Mouse (Mus musculus): ENCODE data around the gene Elf5.
A peak's percentile ranks its signal among the peaks of the same experiment; 100 is the strongest.

The Elf5 gene

GRCm38 (mm10) chr2:103478326-103478725 is 66.8 kb downstream of the Elf5 start:
- no peak for DNase-seq

DNA sequence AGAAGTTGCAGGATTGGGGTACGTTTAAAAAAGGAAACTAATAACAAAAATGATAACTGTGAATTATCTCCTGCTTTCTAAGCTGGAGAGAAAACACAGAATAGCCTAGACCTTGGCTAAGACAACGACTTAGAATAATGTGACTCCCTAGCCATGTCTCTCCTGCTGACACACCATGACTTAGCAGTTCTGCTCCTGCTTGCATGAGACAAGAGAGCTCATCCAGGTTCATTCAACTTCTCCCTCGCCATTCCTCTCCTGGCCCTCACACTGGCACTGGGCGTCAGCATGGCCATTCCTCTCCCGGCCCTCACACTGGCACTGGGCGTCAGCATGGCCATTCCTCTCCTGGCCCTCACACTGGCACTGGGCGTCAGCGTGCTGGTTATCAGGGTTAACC is 68.8 kb downstream of the Elf5 start:
- no peak for DNase-seq

GRCm38 (mm10) chr2:103480871-103481270 is 69.4 kb downstream of the Elf5 start:
- no peak for DNase-seq

DNA sequence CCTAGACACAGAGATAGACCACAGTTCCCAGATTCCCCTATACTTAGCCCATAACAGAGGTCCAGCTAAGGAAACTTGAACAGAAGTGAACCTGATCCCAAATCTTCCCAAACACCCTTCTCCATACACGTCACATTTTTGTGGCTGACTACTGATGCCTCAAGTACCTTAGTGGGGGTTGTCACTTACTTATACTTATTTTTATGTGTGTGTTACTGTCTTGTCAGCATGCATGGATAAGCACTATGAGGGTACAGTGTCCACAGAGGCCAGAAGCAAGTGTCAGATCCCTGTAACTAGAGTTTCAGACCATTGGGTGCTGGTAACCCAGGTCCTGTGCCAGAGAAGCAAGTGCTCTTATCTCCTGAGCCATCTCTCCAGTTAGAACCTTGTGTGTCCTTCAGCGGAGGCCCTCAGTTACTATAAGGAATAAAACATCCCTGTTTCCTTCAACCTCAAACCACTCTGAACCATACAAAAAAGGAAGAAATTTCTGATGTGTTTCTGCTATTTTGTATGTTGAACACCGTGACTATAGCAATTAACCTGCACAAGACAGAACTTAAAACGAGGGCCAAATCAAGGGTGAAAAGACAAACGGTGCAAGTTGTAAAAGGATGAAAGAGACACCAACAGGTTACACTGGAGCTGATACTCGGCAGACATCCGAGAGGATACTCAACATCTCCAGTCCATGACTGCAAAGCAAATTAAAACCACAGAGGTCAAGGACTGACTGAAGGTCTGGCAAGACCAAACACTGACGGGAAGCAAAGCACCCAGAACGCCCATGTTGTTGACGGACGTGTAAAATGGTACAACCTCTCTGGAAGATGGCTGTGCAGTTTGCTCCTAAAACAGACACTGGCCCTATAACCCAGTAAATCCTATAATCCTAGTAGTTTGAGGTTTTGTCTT is 70.1 kb downstream of the Elf5 start:
- DNase-seq = no peak

GRCm38 (mm10) chr2:103483289-103483985 is 71.9 kb downstream of the Elf5 start:
- no peak for DNase-seq

GRCm38 (mm10) chr2:103483986-103484520 is 72.6 kb downstream of the Elf5 start:
- DNase-seq = no peak

DNA sequence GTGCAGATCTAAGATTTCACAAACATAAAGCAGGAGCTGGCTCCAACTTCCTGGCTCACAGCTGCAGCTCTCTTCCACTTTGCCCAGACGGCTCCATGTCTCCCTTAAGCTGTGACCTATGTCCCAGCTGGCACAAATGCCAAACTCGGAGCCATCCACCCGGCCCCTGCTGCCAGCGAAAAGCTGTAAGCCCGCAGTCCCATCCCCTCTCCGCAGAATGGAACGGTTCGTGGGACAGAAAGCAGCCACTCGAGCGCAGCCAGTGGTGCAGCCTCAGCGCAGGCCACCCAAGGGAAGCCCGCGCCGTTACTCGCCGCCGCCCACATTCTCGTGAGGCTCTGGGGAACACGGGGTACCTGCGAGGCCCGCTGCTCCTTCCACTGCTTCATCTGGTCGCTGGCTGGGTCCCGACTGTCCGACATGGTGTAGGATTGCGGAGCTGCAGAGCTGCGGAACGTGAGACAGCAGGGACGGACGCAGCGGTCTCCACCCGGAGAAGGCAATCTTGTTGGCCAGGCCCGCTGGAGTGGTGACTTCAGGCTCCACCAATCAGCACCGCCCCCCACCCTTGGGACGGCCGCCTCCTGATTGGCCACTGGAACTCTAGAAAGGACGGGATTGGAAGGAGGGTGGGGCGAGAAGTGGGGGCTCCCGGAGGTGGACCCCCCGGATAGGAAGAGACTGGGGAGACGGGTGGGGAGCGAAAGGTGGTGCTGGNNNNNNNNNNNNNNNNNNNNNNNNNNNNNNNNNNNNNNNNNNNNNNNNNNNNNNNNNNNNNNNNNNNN is 73.3 kb downstream of the Elf5 start, which contains the start of gene Cat:
TSS of gene Cat (minus strand) at position 544 of the 785 bp plus-strand sequence.
- DNase-seq = peak; percentile 96

DNA sequence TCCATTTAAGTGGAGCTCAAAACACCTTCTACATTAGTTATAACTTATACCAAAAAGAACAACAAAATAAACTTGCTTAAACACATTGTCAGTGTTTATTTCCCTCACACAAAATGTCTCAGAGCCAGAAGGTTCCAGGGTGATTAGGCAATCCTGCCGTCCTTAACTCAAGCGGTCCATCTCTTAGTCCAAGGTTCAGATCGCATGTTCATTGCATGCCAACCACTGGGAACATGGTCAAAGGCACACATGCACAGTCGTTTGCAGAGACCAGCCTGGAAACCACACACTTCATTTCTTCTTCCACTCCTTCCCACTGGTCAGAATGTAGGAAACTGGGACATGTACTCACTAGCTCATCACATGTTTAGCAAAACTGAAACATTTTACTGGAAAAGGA is 81.0 kb downstream of the Elf5 start:
- no peak for DNase-seq

DNA sequence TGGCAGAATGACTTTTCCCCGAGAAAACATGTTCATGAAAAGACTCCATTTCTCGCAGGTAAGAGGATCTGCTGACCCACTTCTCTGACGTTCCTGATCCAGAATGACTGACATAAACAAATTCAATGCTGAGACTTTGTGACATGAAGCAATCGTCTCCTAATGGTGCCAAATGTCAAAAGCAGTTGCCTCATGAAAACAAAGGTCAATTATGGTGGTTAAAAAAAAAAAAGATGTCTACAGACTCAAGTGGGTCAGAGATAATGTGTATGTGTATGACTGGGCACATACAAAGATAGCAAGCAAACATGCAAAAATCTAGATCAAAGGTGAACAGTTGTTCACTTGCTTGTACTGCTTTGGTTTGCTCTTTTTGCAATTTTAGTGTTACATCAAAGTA is 82.3 kb downstream of the Elf5 start:
- DNase-seq = no peak

GRCm38 (mm10) chr2:103495633-103496418 is 84.3 kb downstream of the Elf5 start:
- DNase-seq = no peak

All from layer of hippocampus, adult 9-11 months (tissue).